Mouse (Mus musculus): ENCODE measurements at regions not wholly inside any gene's neighbourhood (a gene's known extent, or its start where the extent isn't known, plus 50 kb on each side); places are given as distances from the start of the nearest gene placed in this dataset.

GRCm38 (mm10) chr5:126008321-126008720 is 476.7 kb downstream of the Tmem132b start:
- intact Hi-C loops (cut with DNase I), result no loop called here
- no peak for DNase-seq

GRCm38 (mm10) chr5:126019781-126020180 is 488.2 kb downstream of the Tmem132b start:
- DNase-seq, result no peak
- intact Hi-C loops (cut with DNase I), result no loop called here

DNA sequence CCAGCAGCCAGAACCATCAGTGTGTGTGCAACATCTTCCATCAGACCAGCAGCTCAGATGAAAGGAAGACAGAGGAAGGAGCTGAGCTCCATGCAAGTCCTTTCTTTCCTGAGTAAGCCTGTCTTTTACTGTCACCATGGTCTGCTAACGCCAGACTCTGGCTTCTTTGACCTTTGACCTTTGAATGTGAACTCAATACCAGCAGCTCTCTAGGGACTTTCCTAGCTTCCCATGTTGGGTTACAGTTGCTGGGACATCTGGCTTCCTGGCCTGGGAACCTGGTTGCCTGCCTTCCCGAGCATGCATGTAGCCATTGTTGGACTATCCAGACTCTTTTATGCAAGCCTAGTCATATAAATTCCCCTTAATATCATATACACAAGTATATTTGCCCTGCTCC is 492.3 kb downstream of the Tmem132b start:
- intact Hi-C loops (cut with DNase I), result no loop called here

DNA sequence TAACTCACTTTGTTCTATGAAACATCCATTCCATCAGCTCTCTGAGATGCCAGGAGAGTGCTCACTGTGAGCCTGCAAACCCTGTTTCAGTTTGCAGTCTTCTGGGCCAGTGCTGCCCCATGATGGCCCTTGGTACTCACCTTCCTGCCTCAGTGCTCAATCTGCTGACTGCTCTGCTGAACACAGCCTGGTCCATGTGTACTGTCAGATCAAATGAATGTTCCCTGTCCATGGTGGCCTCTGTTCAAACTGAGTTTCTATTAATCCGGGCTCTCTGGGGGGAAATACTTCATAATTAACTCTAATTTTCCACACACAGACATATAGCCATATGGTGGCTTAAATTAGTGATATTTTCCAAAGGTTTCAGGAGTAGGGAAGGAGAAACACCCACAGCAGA is 503.3 kb downstream of the Tmem132b start:
- intact Hi-C loops (cut with DNase I), result no loop called here
- DNase-seq, result no peak

More for the DNA sequence above, 492.3 kb downstream of the Tmem132b start:
- DNase-seq, result no peak

- intact Hi-C loops (cut with DNase I), result no loop called here
- no peak for DNase-seq
These were observed 505.1 kb downstream of the Tmem132b start for GRCm38 (mm10) chr5:126036686-126037085.

DNA sequence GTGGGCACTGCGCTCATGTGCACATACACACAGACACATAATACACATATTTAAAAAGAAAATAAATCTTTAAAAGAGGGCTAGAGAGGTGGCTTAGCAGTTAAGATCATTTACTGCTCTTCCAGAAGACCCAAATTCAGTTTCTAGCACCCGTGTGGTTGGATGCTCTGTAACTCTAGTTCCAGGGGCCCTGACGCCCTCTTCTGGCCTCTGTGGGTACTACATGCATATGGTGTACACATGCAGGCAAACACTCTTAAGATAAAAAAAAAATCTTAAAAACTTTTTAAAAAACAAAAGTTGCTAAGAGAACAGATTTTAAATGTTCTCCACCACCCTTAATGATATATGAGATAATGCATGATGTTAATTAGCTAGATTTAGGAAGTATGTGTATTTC is 514.2 kb downstream of the Tmem132b start:
- intact Hi-C loops (cut with DNase I), result no loop called here
- no peak for DNase-seq

- DNase-seq, result no peak
- intact Hi-C loops (cut with DNase I), result no loop called here
These were observed 532.1 kb downstream of the Tmem132b start for GRCm38 (mm10) chr5:126063644-126064043.

GRCm38 (mm10) chr5:126079281-126079838 is 547.8 kb downstream of the Tmem132b start:
- intact Hi-C loops (cut with DNase I), result no loop called here
- no peak for DNase-seq

- intact Hi-C loops (cut with DNase I), result no loop called here
- no peak for DNase-seq
These were observed 556.8 kb downstream of the Tmem132b start for GRCm38 (mm10) chr5:126088251-126088914.

GRCm38 (mm10) chr5:126093196-126093595 is 561.6 kb downstream of the Tmem132b start:
- intact Hi-C loops (cut with DNase I), result no loop called here
- DNase-seq, result no peak

- intact Hi-C loops (cut with DNase I), result no loop called here
- no peak for DNase-seq
These were observed 565.2 kb downstream of the Tmem132b start for GRCm38 (mm10) chr5:126096616-126097261.

DNA sequence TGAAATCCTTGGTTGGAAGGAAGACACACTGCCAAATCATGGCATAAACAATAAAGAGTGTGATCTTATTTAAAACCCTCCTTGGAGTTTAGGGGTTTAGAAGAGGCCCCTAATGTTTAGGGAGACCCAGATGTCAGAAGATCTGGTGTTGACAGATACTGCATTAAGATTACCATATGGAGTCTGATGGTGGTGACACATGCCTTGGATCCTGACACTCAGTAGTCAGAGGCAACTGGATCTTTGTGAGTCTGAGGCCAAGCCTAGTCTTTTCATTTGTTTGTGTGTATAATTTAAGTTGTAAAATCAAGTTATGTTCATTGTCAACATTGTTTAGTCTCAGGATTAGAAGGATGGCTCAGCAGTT is 565.7 kb downstream of the Tmem132b start:
- no peak for DNase-seq
- intact Hi-C loops (cut with DNase I), result no loop called here

GRCm38 (mm10) chr5:126098433-126098832 is 566.9 kb downstream of the Tmem132b start:
- no peak for DNase-seq
- intact Hi-C loops (cut with DNase I), result no loop called here

DNA sequence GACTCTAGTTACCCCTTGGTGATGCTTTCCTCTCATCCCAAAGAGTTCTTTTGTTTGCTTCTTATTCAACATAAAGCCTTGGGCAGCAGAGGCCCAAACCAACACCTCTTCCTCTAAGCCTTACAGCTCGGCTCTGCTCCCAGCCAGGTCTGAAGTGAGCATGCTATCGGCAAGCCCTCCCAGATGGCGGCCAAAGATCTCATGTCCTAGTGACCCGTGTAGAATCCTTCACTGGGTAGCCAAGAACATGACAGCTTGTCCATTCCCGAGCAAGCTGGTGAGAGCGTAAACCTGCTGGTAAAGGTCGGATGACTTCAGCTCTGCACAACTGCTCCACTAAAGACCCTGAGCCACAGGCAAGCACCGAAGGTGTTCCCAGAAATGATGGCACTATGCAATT is 568.4 kb downstream of the Tmem132b start:
- intact Hi-C loops (cut with DNase I), result no loop called here
- no peak for DNase-seq

DNA sequence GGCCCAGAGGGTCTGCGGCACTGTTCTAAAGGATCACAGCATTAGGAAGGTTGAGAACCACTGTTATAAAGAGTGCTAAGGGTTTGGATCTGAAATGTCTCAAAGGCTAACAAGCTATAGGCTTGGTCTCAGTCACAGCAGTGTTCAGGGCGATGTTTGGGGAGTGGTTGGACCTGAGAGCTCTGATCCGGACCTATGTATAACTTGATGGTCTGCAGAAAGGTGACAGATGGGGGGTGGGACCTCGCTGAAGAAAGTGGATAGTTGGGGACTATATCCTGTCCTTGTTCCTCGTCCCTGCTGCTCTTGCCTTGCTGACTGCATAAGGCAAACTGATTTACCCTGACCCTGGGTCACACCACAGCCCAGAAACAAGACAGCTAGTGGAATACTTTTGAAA is 572.9 kb downstream of the Tmem132b start:
- no peak for DNase-seq
- intact Hi-C loops (cut with DNase I), result no loop called here

DNA sequence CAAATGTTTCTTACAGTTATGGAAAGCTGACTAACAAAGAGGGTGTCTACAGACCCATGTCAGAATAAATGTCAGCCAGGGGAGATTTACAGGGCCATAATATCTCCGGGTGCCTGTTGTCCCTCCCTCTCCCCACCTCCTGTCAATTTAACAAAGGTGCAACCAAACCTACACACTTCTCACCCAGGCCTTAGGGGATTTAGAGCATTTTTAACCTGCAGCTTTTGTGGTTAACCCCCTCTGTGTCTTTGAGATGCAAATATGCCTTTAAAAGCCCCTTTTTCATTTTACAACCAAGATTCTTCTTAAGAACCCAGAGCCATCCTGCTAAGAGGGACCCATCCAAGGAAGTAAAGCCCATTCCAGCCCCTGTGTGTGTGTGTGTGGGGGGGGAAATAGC is 573.3 kb downstream of the Tmem132b start:
- intact Hi-C loops (cut with DNase I), result no loop called here
- DNase-seq, result no peak

DNA sequence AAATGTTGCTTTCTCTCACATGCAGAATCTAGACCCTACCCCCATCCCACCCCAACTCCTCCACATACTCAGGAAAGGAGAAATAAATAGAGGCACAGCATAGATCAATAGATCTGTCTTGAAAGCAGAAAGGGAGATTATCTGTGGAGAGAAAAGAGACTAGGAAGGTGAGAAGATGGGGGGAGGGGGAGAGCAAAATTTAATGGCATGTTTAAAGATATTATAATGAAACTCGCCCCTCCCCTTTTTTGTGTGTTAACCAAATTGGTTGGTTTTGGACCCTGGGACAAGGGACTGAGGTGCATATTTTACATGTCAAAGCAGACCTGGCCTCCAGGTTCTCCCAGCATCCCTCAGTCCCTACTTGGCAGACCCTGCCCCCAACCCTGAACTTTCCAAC is 573.9 kb downstream of the Tmem132b start:
- no peak for DNase-seq
- intact Hi-C loops (cut with DNase I), result no loop called here

- intact Hi-C loops (cut with DNase I), result no loop called here
- DNase-seq, result no peak
These were observed 575.4 kb downstream of the Tmem132b start for GRCm38 (mm10) chr5:126107020-126107419.

DNA sequence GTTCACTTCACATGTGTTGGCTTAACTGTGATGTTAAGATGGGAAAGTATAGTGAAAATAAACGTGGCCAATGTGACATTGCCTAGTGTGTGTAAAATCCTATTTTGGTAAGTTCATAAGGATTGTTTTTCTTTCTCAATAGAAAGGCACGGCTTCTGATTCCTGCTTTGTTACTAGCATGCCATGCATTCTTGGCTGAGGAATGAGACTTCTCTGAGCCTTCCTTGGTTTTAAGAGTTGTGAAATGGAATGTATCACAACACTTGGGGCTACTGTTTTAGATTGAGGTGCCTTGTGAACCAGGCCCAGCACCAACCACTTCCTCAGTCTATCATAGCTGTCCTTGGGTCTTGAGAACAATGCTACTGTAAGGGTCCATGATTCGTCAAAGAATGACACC is 577.3 kb downstream of the Tmem132b start:
- no peak for DNase-seq
- intact Hi-C loops (cut with DNase I), result no loop called here

DNA sequence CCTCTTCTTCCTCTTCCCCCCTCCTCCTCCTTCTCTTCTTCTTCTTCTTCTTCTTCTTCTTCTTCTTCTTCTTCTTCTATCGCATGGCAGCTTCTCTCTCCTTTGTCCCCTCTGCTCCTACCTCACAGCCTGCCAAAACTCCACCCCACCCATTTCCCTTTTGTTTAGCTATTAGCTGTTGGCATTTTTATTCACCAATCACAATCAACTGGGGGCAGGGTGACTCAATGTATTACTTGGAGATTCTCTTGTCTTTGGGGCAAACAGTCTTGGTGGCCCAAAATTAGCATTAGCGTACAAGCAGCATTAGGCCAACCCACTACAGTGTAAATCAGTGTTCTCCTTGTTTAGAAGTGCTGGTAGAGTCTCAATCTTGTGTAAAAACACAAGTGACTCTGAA is 585.7 kb downstream of the Tmem132b start:
- intact Hi-C loops (cut with DNase I), result no loop called here
- no peak for DNase-seq

GRCm38 (mm10) chr5:126117906-126118521 is 586.4 kb downstream of the Tmem132b start:
- intact Hi-C loops (cut with DNase I), result no loop called here

GRCm38 (mm10) chr5:126118731-126119130 is 587.2 kb downstream of the Tmem132b start:
- intact Hi-C loops (cut with DNase I), result no loop called here
- no peak for DNase-seq

More at GRCm38 (mm10) chr5:126117906-126118521, 586.4 kb downstream of the Tmem132b start:
- DNase-seq, result no peak

Measured in heart, postnatal 36 days (tissue).